Mouse (Mus musculus): ENCODE results near the gene Isoc2a. TPM values are rescaled to one million over a fixed set of nuclear protein-coding genes. Genes with fewer than 3 reads are reported as not detected.

The Isoc2a gene
- polyA plus RNA-seq, 1 experiment: 1.3 TPM

DNA sequence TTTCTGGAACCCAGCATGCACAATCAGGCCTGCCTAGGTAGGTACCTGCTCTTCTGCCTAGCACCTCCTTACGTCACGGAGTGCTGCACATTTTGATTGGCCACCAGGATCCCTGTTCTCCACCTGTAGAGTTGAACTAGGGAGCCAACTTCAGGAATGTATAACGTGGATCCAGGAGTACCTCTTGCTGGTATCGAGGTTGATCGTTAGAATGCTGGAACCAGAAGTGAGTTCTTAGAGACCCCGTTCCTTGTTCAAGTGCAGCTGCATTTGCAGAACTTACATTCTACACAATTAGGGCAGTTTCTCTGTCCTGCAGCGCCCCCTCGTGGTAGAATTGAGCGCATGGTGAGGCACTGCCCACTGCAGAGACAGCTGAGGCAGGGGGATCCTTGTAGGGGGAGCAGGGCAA is 63.1 kb downstream of the Isoc2a start:
- no peak overlapping the region for H3K4me3 ChIP-seq (replicated peaks)
- TF ChIP-seq GATA1 (IDR thresholded peaks at IDR 0.05; ENCODE audit: low read length): no peak
- TF ChIP-seq TAL1 (IDR thresholded peaks at IDR 0.05; ENCODE audit: low read length): no peak

GRCm38 (mm10) chr7:4942673-4943072 is 65.7 kb downstream of the Isoc2a start:
- no peaks in the 10 kb centered on the region for H3K27me3 ChIP-seq (ENCODE audit: control insufficient read depth)
- H3K36me3 ChIP-seq (ENCODE audit: control insufficient read depth): no peaks in the 10 kb centered on the region
- no peaks in the 10 kb centered on the region for H3K9me3 ChIP-seq (ENCODE audit: control insufficient read depth, low read length)
- peaks cover 5% of the 10 kb centered on the region; the same call in 1 of the 2 replicates for H3K4me1 ChIP-seq (ENCODE audit: control insufficient read depth)
- TF ChIP-seq GATA1 (IDR thresholded peaks at IDR 0.05; ENCODE audit: low read length): no peak
- TF ChIP-seq TAL1 (IDR thresholded peaks at IDR 0.05; ENCODE audit: low read length): no peak
- H3K4me3 ChIP-seq (replicated peaks): no peak overlapping the region

More for the DNA sequence above, 63.1 kb downstream of the Isoc2a start:
- Histone ChIP-seq H3K36me3 (ENCODE audit: control insufficient read depth) (no peaks in the 10 kb centered on the region), H3K4me1 (ENCODE audit: control insufficient read depth) (peaks cover 5% of the 10 kb centered on the region; the same call in 1 of the 2 replicates), H3K9me3 (ENCODE audit: control insufficient read depth, low read length) (no peaks in the 10 kb centered on the region), H3K27me3 (ENCODE audit: control insufficient read depth) (no peaks in the 10 kb centered on the region)

DNA sequence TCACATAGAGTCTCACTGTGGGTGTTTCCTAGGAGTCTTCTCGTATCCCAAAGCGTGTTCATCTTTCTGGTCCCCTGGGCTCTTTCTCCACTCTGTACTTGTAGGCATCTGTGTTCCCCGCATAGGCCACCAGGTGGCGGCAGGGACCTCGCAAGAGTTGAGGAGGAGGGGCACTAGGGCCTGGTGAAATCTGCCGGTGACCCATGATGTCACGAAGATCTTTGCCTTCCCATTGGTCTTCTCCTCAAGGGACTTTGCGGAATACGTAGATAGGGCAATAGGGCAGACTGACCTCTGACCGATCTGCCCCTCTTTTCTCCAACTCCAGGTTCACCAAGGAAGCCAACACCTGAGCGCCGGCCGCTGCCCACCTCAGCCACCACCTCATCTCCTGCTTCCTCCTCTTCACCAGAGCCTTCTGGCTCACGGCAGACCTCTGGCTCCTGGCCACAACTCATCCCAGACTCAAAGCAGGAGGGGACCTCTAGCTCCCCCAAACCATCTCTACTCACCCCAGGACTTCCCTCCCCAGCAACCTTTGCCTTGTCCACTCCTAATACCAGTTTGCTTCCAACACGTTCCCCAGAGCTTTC is 66.4 kb downstream of the Isoc2a start:
- Histone ChIP-seq H3K36me3 (ENCODE audit: control insufficient read depth) (no peaks in the 10 kb centered on the region), H3K4me3 (replicated peaks) (peak overlapping the region; percentile 35)
- TF ChIP-seq TAL1 (IDR thresholded peaks at IDR 0.05; ENCODE audit: low read length) (no peak), GATA1 (IDR thresholded peaks at IDR 0.05; ENCODE audit: low read length) (no peak)

More for the DNA sequence above, 66.4 kb downstream of the Isoc2a start:
- H3K4me1 ChIP-seq (ENCODE audit: control insufficient read depth): peaks cover 5% of the 10 kb centered on the region; the same call in 1 of the 2 replicates
- no peaks in the 10 kb centered on the region for H3K27me3 ChIP-seq (ENCODE audit: control insufficient read depth)
- no peaks in the 10 kb centered on the region for H3K9me3 ChIP-seq (ENCODE audit: control insufficient read depth, low read length)

Other genes starting within 250 kb of the Isoc2a start
- gene Tmem86b, start 245.7 kb upstream of the Isoc2a start, polyA plus RNA-seq (2012): 2.3 and 2.7 TPM in 2 replicates
- gene Ppp6r1, start 218.1 kb upstream of the Isoc2a start, polyA plus RNA-seq (2012): 23.5 and 30.2 TPM in 2 replicates
- 12.9 and 13.0 TPM in 2 replicates for gene Hspbp1, start 192.1 kb upstream of the Isoc2a start, polyA plus RNA-seq (2012)
- gene Brsk1, start 186.5 kb upstream of the Isoc2a start, polyA plus RNA-seq (2012): 0.01 TPM in 1 of 2 replicates, not detected in the other
- gene Tmem150b, start 151.9 kb upstream of the Isoc2a start, polyA plus RNA-seq (2012): not detected in 2 replicates
- gene Kmt5c, start 137.0 kb upstream of the Isoc2a start, polyA plus RNA-seq (2012): 67.3 and 67.8 TPM in 2 replicates
- 25.4 and 26.4 TPM in 2 replicates for gene Cox6b2, start 124.1 kb upstream of the Isoc2a start, polyA plus RNA-seq (2012)
- not detected in 2 replicates for gene Fam71e2, start 105.9 kb upstream of the Isoc2a start, polyA plus RNA-seq (2012)
- gene Il11, start 94.3 kb upstream of the Isoc2a start, polyA plus RNA-seq (2012): not detected in 2 replicates
- gene Tmem190, start 94.2 kb upstream of the Isoc2a start, polyA plus RNA-seq (2012): not detected in 2 replicates
- 6.1 and 6.2 TPM in 2 replicates for gene Tmem238, start 87.5 kb upstream of the Isoc2a start, polyA plus RNA-seq (2012)
- gene Rpl28, start 84.3 kb upstream of the Isoc2a start, polyA plus RNA-seq (2012): 1,289 and 1,793 TPM in 2 replicates
- gene Ube2s, start 64.6 kb upstream of the Isoc2a start, polyA plus RNA-seq (2012): 142 and 163 TPM in 2 replicates
- not detected in 2 replicates for gene Shisa7, start 32.5 kb upstream of the Isoc2a start, polyA plus RNA-seq (2012)
- 0.15 TPM in 1 of 2 replicates, not detected in the other for gene Isoc2b, start 6.9 kb upstream of the Isoc2a start, polyA plus RNA-seq (2012)
- gene Gm36210, start 29.4 kb downstream of the Isoc2a start, polyA plus RNA-seq (2012): 0.05 TPM in 1 of 2 replicates, not detected in the other
- gene Zfp628, start 38.1 kb downstream of the Isoc2a start, polyA plus RNA-seq (2012): 8.5 and 8.9 TPM in 2 replicates
- 0.38 and 0.51 TPM in 2 replicates for gene Nat14, start 44.9 kb downstream of the Isoc2a start, polyA plus RNA-seq (2012)
- gene Ssc5d, start 48.6 kb downstream of the Isoc2a start, polyA plus RNA-seq (2012): not detected in 2 replicates
- gene Sbk2, start 87.3 kb downstream of the Isoc2a start, polyA plus RNA-seq (2012): not detected in 2 replicates
- not detected in 2 replicates for gene Sbk3, start 94.0 kb downstream of the Isoc2a start, polyA plus RNA-seq (2012)
- gene Zfp579, start 119.0 kb downstream of the Isoc2a start, polyA plus RNA-seq (2012): 0.15 and 0.37 TPM in 2 replicates
- gene Zfp524, start 137.3 kb downstream of the Isoc2a start, polyA plus RNA-seq (2012): 6.2 and 8.1 TPM in 2 replicates
- gene Fiz1, start 137.5 kb downstream of the Isoc2a start, polyA plus RNA-seq (2012): 3.5 and 6.0 TPM in 2 replicates
- gene Gm44973, start 138.3 kb downstream of the Isoc2a start, polyA plus RNA-seq (2012): not detected in 2 replicates
- gene Zfp865, start 143.2 kb downstream of the Isoc2a start, polyA plus RNA-seq (2012): 1.7 and 1.8 TPM in 2 replicates
- gene Ccdc106, start 143.4 kb downstream of the Isoc2a start, polyA plus RNA-seq (2012): 0.06 TPM in 1 of 2 replicates, not detected in the other
- gene 4632433K11Rik, start 157.0 kb downstream of the Isoc2a start, polyA plus RNA-seq (2012): not detected in 2 replicates
- 0.06 and 0.09 TPM in 2 replicates for gene Zfp784, start 161.3 kb downstream of the Isoc2a start, polyA plus RNA-seq (2012)
- gene Zfp580, start 174.4 kb downstream of the Isoc2a start, polyA plus RNA-seq (2012): 0.10 and 0.26 TPM in 2 replicates
- gene U2af2, start 185.0 kb downstream of the Isoc2a start, polyA plus RNA-seq (2012): 43.1 and 44.9 TPM in 2 replicates
- gene Epn1, start 203.1 kb downstream of the Isoc2a start, polyA plus RNA-seq (2012): 227 and 231 TPM in 2 replicates
- not detected in 2 replicates for gene Rfpl4, start 239.8 kb downstream of the Isoc2a start, polyA plus RNA-seq (2012)
- not detected in 2 replicates for gene Rasl2-9, start 248.8 kb downstream of the Isoc2a start, polyA plus RNA-seq (2012)